Comparison of ENCODE assay signal across 16 mouse cellular contexts in the genomic region with DNA sequence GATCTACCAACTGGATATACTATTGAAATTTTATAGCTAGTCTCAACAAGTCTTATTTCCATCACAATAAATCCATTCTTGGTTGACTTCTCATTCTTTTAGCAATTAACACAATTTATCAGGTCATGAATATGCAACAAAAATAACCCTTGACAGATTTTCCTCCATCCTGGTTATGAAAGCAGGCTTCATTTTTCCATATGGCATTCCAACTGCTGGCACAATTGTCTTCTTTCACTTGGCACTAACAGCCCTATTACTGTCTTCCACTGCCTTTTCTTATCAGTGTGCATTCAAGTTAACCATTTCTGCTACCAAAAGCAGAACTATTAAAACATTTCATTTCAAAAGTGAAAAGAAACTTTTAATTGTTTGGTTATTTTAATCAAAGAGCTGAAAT.
A peak's percentile ranks its signal among the peaks of the same experiment; 100 is the strongest.
DNase-seq lines count a peak whose midpoint lies in the region.
"Had no signal": no experiment of that assay in that cellular context is flagged by ENCODE, and none has a peak within 500 bp of the region (broad histone marks: within the 10 kb centered on the region; RNA-seq: fewer than 3 reads in every experiment).

No protein-coding gene starts in this region.

- DNase-seq in cerebellum, adult 11-12 months: peak; percentile 3
- DNase-seq in cerebellum, adult 11 months: no peak
- DNase-seq in layer of hippocampus, adult 11-12 months (ENCODE audit: low spot score): peak; percentile 29
- no peak for DNase-seq in layer of hippocampus, postnatal 10 days (ENCODE audit: low spot score in 2 of 2)
- peak; percentile 10 to 37 for DNase-seq in cerebellum, postnatal 36 days
- DNase-seq in layer of hippocampus, postnatal 36 days: peak; percentile 6 to 20
- DNase-seq in thymus, postnatal 4 days: no peak
- no peak for DNase-seq in urinary bladder, adult 2 months (ENCODE audit: low spot score)
- DNase-seq: adrenal gland, postnatal 14 days; gastrocnemius, postnatal 25 days; heart, adult 2 months; kidney, adult 8-10 months; kidney, postnatal 14 days; left cerebral cortex, postnatal 4 days; lung, adult 18-20 months; right cerebral cortex, postnatal 4 days had no signal

Comparison
In these comparisons a context has a peak if more than half of its experiments do, and no peak if none do; other contexts are left out.
1. DNase-seq: peak in cerebellum, adult 11-12 months (single experiment), layer of hippocampus, adult 11-12 months (single experiment), cerebellum, postnatal 36 days (2 of 2) and layer of hippocampus, postnatal 36 days (2 of 2); none in cerebellum, adult 11 months (single experiment), layer of hippocampus, postnatal 10 days (0 of 2), thymus, postnatal 4 days (single experiment) and urinary bladder, adult 2 months (single experiment).